Mouse (Mus musculus) MEL (cell line): Measurements from ENCODE around the gene Tomm40l. TPM values are rescaled to one million over a fixed set of nuclear protein-coding genes. Genes with fewer than 3 reads are reported as not detected.

Source experiments
- DNase-seq: peaks from one replicate; pipeline ENCODE4 v3.0.0; 2011; ENCODE audit warnings: low read depth, low spot score
- H3K27ac ChIP-seq: 2 replicates; pipeline ENCODE4 v1.5.1; 2012; ENCODE audit warnings: low read depth, mild to moderate bottlenecking, control low read depth, low read length, moderate library complexity; ENCODE audit not compliant: control insufficient read depth
- H3K27me3 ChIP-seq, 2 experiments: fragments of 150-350 bp in 1 of 2; sonication (generic) in 1 of 2; 2 replicates each; pipeline ENCODE4 v1.6.1; 2012; ENCODE audit warnings: low read length in 2 of 2, mild to moderate bottlenecking in 2 of 2, improper control_type of control experiment in 1 of 2, moderate library complexity in 1 of 2; ENCODE audit not compliant: insufficient read depth in 2 of 2, control insufficient read depth in 1 of 2
- H3K36me3 ChIP-seq, 2 experiments: 2 replicates each; pipeline ENCODE4 v1.6.1; 2012 to 2014; ENCODE audit warnings: low read length in 2 of 2, improper control_type of control experiment in 1 of 2, inconsistent platforms in 1 of 2, mild to moderate bottlenecking in 1 of 2; ENCODE audit not compliant: insufficient read depth in 2 of 2, control insufficient read depth in 1 of 2
- H3K4me1 ChIP-seq, 2 experiments: fragments of 150-350 bp in 1 of 2; sonication (generic) in 1 of 2; 2 replicates each; pipeline ENCODE4 v1.6.1; 2012; ENCODE audit warnings: low read length in 2 of 2, improper control_type of control experiment in 1 of 2, mild to moderate bottlenecking in 1 of 2; ENCODE audit not compliant: insufficient read depth in 2 of 2, control insufficient read depth in 1 of 2
- H3K4me3 ChIP-seq, 2 experiments: fragments of 150-350 bp in 1 of 2; sonication (generic) in 1 of 2; 2 replicates each; pipeline ENCODE4 v1.5.1; 2012; ENCODE audit warnings: low read depth in 2 of 2, low read length in 2 of 2, mild to moderate bottlenecking in 2 of 2, moderate library complexity in 2 of 2, control low read depth in 1 of 2, improper control_type of control experiment in 1 of 2; ENCODE audit not compliant: control insufficient read depth in 1 of 2, insufficient read depth in 1 of 2
- H3K79me2 ChIP-seq: 2 replicates; pipeline ENCODE4 v1.6.1; 2012; ENCODE audit warnings: mild to moderate bottlenecking, low read length, moderate library complexity; ENCODE audit not compliant: control insufficient read depth, poor library complexity, insufficient read depth
- H3K9ac ChIP-seq: 2 replicates; pipeline ENCODE4 v1.6.1; 2012; ENCODE audit warnings: low read depth, mild to moderate bottlenecking, control low read depth, low read length, moderate library complexity; ENCODE audit not compliant: control insufficient read depth, poor library complexity, severe bottlenecking
- H3K9me3 ChIP-seq: fragments of 150-350 bp; sonication (generic); replicated peaks from 2 replicates; pipeline ENCODE4 v1.6.1; 2012; ENCODE audit warnings: mild to moderate bottlenecking, low read length, improper control_type of control experiment, moderate library complexity; ENCODE audit not compliant: insufficient read depth
- BHLHE40 ChIP-seq: IDR thresholded peaks from 2 replicates; pipeline ENCODE4 v1.6.1; 2012; ENCODE audit warnings: low read depth, mild to moderate bottlenecking, inconsistent platforms, low read length, improper control_type of control experiment, borderline replicate concordance
- CTCF ChIP-seq, 3 experiments: IDR thresholded peaks in 2 of 3; conservative IDR thresholded peaks in 1 of 3; 2 replicates each; pipeline ENCODE4 v1.5.1; 2011 to 2012; ENCODE audit warnings: low read length in 3 of 3, low read depth in 2 of 3, mild to moderate bottlenecking in 2 of 3, improper control_type of control experiment in 1 of 3, inconsistent platforms in 1 of 3, mixed read lengths in 1 of 3, moderate library complexity in 1 of 3; ENCODE audit not compliant: control insufficient read depth in 1 of 3, insufficient read depth in 1 of 3, poor library complexity in 1 of 3, severe bottlenecking in 1 of 3
- E2F4 ChIP-seq: IDR thresholded peaks from 2 replicates; pipeline ENCODE4 v1.6.1; 2011; ENCODE audit warnings: low read depth, low read length, improper control_type of control experiment, borderline replicate concordance
- ELF1 ChIP-seq: IDR thresholded peaks from 2 replicates; pipeline ENCODE4 v1.6.1; 2014; ENCODE audit warnings: low read depth, mild to moderate bottlenecking, inconsistent platforms, low read length, improper control_type of control experiment, moderate library complexity
- ETS1 ChIP-seq: IDR thresholded peaks from 2 replicates; pipeline ENCODE4 v1.6.1; 2012; ENCODE audit warnings: low read depth, mild to moderate bottlenecking, inconsistent platforms, low read length, improper control_type of control experiment, moderate library complexity
- GABPA ChIP-seq: IDR thresholded peaks from 2 replicates; pipeline ENCODE4 v1.6.1; 2012; ENCODE audit warnings: low read depth, mild to moderate bottlenecking, inconsistent platforms, low read length, improper control_type of control experiment, moderate library complexity
- GATA1 ChIP-seq: IDR thresholded peaks from 2 replicates; pipeline ENCODE4 v1.6.1; 2011; ENCODE audit warnings: low read depth, low read length, improper control_type of control experiment
- HCFC1 ChIP-seq: IDR thresholded peaks from 2 replicates; pipeline ENCODE4 v1.6.1; 2012; ENCODE audit warnings: low read depth, mild to moderate bottlenecking, inconsistent platforms, low read length, improper control_type of control experiment, moderate library complexity
- JUND ChIP-seq: IDR thresholded peaks from 2 replicates; pipeline ENCODE4 v1.6.1; 2011; ENCODE audit warnings: low read depth, mild to moderate bottlenecking, improper control_type of control experiment, low read length
- KAT2A ChIP-seq: conservative IDR thresholded peaks from 2 replicates; pipeline ENCODE4 v1.6.1; 2012; ENCODE audit warnings: low read depth, low read length, improper control_type of control experiment, inconsistent platforms
- MAFK ChIP-seq: IDR thresholded peaks from 2 replicates; pipeline ENCODE4 v1.6.1; 2011; ENCODE audit warnings: low read depth, mild to moderate bottlenecking, low read length, improper control_type of control experiment, borderline replicate concordance
- MAZ ChIP-seq: IDR thresholded peaks from 2 replicates; pipeline ENCODE4 v1.6.1; 2012; ENCODE audit warnings: low read depth, mild to moderate bottlenecking, inconsistent platforms, low read length, improper control_type of control experiment
- MEF2A ChIP-seq: IDR thresholded peaks from 2 replicates; pipeline ENCODE4 v1.6.1; 2014; ENCODE audit warnings: low read depth, mild to moderate bottlenecking, inconsistent platforms, low read length, improper control_type of control experiment; ENCODE audit not compliant: poor library complexity, insufficient replicate concordance, severe bottlenecking; ENCODE audit errors: extremely low read depth
- MXI1 ChIP-seq: IDR thresholded peaks from 2 replicates; pipeline ENCODE4 v1.6.1; 2011; ENCODE audit warnings: mild to moderate bottlenecking, low read depth, low read length, improper control_type of control experiment
- MYC ChIP-seq: IDR thresholded peaks from 2 replicates; pipeline ENCODE4 v1.6.1; 2011; ENCODE audit warnings: low read depth, mild to moderate bottlenecking, low read length, improper control_type of control experiment, moderate library complexity
- NELFE ChIP-seq: IDR thresholded peaks from 2 replicates; pipeline ENCODE4 v1.6.1; 2011; ENCODE audit warnings: low read depth, low read length, improper control_type of control experiment
- POLR2A ChIP-seq, 2 experiments: IDR thresholded peaks; 2 replicates each; pipeline ENCODE4 v1.6.1; 2011 to 2012; ENCODE audit warnings: low read length in 2 of 2, mild to moderate bottlenecking in 2 of 2, control low read depth in 1 of 2, improper control_type of control experiment in 1 of 2, low read depth in 1 of 2, moderate library complexity in 1 of 2; ENCODE audit not compliant: control insufficient read depth in 1 of 2, insufficient read depth in 1 of 2, poor library complexity in 1 of 2
- POLR2AphosphoS5 ChIP-seq: IDR thresholded peaks from 2 replicates; pipeline ENCODE4 v1.6.1; 2012; ENCODE audit warnings: low read depth, borderline replicate concordance, mild to moderate bottlenecking, inconsistent platforms, low read length, moderate library complexity, mixed read lengths
- RAD21 ChIP-seq: IDR thresholded peaks from 2 replicates; pipeline ENCODE4 v1.6.1; 2011; ENCODE audit warnings: mild to moderate bottlenecking, low read depth, low read length, improper control_type of control experiment
- RCOR1 ChIP-seq: IDR thresholded peaks from 2 replicates; pipeline ENCODE4 v1.6.1; 2012; ENCODE audit warnings: low read depth, mild to moderate bottlenecking, inconsistent platforms, low read length, improper control_type of control experiment
- SIN3A ChIP-seq: IDR thresholded peaks from 2 replicates; pipeline ENCODE4 v1.6.1; 2012; ENCODE audit warnings: low read length, improper control_type of control experiment, inconsistent platforms
- TAL1 ChIP-seq: IDR thresholded peaks from 2 replicates; pipeline ENCODE4 v1.6.1; 2012; ENCODE audit warnings: mild to moderate bottlenecking, inconsistent platforms, low read length, moderate library complexity, mixed read lengths
- TBP ChIP-seq: IDR thresholded peaks from 2 replicates; pipeline ENCODE4 v1.8.0; 2011; ENCODE audit warnings: low read depth, low read length, improper control_type of control experiment
- USF1 ChIP-seq: IDR thresholded peaks from 2 replicates; pipeline ENCODE4 v1.6.1; 2014; ENCODE audit warnings: low read depth, mild to moderate bottlenecking, inconsistent platforms, low read length, improper control_type of control experiment, moderate library complexity
- USF2 ChIP-seq, 2 experiments: IDR thresholded peaks; 2 replicates each; pipeline ENCODE4 v1.6.1; 2011 to 2012; ENCODE audit warnings: improper control_type of control experiment in 2 of 2, low read length in 2 of 2, borderline replicate concordance in 1 of 2, inconsistent platforms in 1 of 2, low read depth in 1 of 2, mild to moderate bottlenecking in 1 of 2; ENCODE audit not compliant: insufficient read depth in 1 of 2
- ZC3H11A ChIP-seq: IDR thresholded peaks from 2 replicates; pipeline ENCODE4 v1.6.1; 2012; ENCODE audit warnings: low read depth, mild to moderate bottlenecking, inconsistent platforms, low read length, improper control_type of control experiment
- ZKSCAN1 ChIP-seq: IDR thresholded peaks from 2 replicates; pipeline ENCODE4 v1.6.1; 2012; ENCODE audit warnings: low read depth, mild to moderate bottlenecking, inconsistent platforms, low read length, improper control_type of control experiment, moderate library complexity
- ZMIZ1 ChIP-seq: IDR thresholded peaks from 2 replicates; pipeline ENCODE4 v1.6.1; 2012; ENCODE audit warnings: low read depth, mild to moderate bottlenecking, inconsistent platforms, low read length, improper control_type of control experiment, moderate library complexity
- polyA plus RNA-seq, 2 experiments: library from polyadenylated mRNA; stranded (reverse) in 1 of 2; unstranded in 1 of 2; fragments of >175 nt in 1 of 2; fragments of >200 nt in 1 of 2; gene quantifications; 2 replicates each; pipeline versions ENCODE4 v1.2.1 to v1.2.4; 2012; ENCODE audit warnings: low replicate concordance in 2 of 2, low read depth in 1 of 2; ENCODE audit not compliant: insufficient read length in 2 of 2, insufficient read depth in 1 of 2, missing spikeins in 1 of 2
- total RNA-seq: library from RNA; depleted of rRNA; stranded (reverse); fragments of 300-350 nt; gene quantifications from 2 replicates; pipeline ENCODE4 v1.2.3, GENCODE M21; 2012

The Tomm40l gene
- total and polyA plus RNA-seq, 3 experiments: 40.7 to 43.4 TPM; not detected in 1

GRCm38 (mm10) chr1:171240911-171241310, 18.6 kb upstream of the Tomm40l start:
- no peaks in the 10 kb centered on the region for H3K27me3 ChIP-seq
- H3K9ac ChIP-seq: no peak overlapping the region
- H3K36me3 ChIP-seq: peaks cover 4 to 8% of the 10 kb centered on the region in 2 experiments; a peak in 3 of 4 replicates
- peaks cover 0 to 6% of the 10 kb centered on the region in 2 experiments; a peak in 3 of 4 replicates for H3K4me1 ChIP-seq
- H3K79me2 ChIP-seq: peaks cover 2% of the 10 kb centered on the region
- no peak overlapping the region for H3K4me3 ChIP-seq
- no peak overlapping the region for H3K27ac ChIP-seq
- no peak for DNase-seq
- TF ChIP-seq CTCF (IDR thresholded peaks at IDR 0.05 in 2 of 3, conservative IDR thresholded peaks at IDR 0.05 in 1 of 3; ENCODE audit: control insufficient read depth in 1 of 3, insufficient read depth in 1 of 3, low read depth in 2 of 3, low read length in 3 of 3, poor library complexity in 1 of 3, severe bottlenecking in 1 of 3) (no peak), ELF1 (no peak), ZC3H11A (no peak), E2F4 (no peak), MYC (no peak), MAZ (no peak), GABPA (no peak), JUND (no peak), POLR2AphosphoS5 (no peak), ZMIZ1 (no peak), USF1 (no peak), POLR2A (IDR thresholded peaks at IDR 0.05; ENCODE audit: control insufficient read depth in 1 of 2, insufficient read depth in 1 of 2, low read depth in 1 of 2, low read length in 2 of 2, poor library complexity in 1 of 2) (no peak), TAL1 (no peak), MAFK (no peak)
- H3K9me3 ChIP-seq: no peaks in the 10 kb centered on the region

GRCm38 (mm10) chr1:171239992-171240744, 17.9 kb upstream of the Tomm40l start:
- Histone ChIP-seq H3K27ac (no peak overlapping the region), H3K9me3 (no peaks in the 10 kb centered on the region), H3K4me3 (no peak overlapping the region), H3K4me1 (peaks cover 0 to 2% of the 10 kb centered on the region in 2 experiments; a peak in 1 of 4 replicates), H3K36me3 (peaks cover 4 to 7% of the 10 kb centered on the region in 2 experiments; a peak in 3 of 4 replicates), H3K27me3 (no peaks in the 10 kb centered on the region), H3K79me2 (no peaks in the 10 kb centered on the region), H3K9ac (no peak overlapping the region)
- DNase-seq: no peak
- TF ChIP-seq TBP (no peak), RAD21 (no peak), USF2 (IDR thresholded peaks at IDR 0.05; ENCODE audit: borderline replicate concordance in 1 of 2, insufficient read depth in 1 of 2, low read depth in 1 of 2, low read length in 2 of 2) (no peak), BHLHE40 (no peak), GATA1 (no peak), TAL1 (no peak), ETS1 (no peak), RCOR1 (no peak), ZKSCAN1 (no peak), MYC (no peak), SIN3A (no peak), MEF2A (no peak), HCFC1 (no peak), NELFE (no peak), KAT2A (no peak), USF1 (no peak), JUND (no peak), MXI1 (no peak)
